Mouse (Mus musculus) megakaryocyte, embryonic 14.5 days (primary cell): Measurements from ENCODE around the gene Calr4.

Experiments
- FLI1 ChIP-seq: IDR thresholded peaks from 2 replicates; pipeline ENCODE4 v1.6.1; 2012; ENCODE audit warnings: low read length, inconsistent platforms, mixed read lengths
- GATA1 ChIP-seq: IDR thresholded peaks from 3 replicates; pipeline ENCODE4 v1.6.1; 2012; ENCODE audit warnings: mixed read lengths, low read length, inconsistent platforms, borderline replicate concordance

DNA sequence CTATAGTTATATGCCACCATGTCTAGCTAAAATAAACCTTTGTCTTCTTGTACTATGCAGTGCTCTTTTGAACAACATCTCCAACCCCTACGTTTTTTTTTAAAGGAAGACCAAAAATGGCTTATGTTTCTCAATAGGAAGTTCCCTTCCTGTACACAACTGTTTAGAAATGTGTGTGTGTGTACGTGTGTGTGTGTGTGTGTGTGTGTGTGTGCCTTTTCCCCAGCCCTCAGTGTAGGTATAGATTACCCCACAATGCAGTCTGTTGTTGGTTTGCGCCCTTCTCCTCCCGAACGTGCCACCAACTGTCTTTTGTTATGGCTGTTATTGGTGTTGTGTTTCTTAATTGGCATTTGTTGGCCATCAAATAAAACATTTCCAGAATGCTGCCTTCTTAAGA is 26.8 kb upstream of the Calr4 start:
- no peak for TF ChIP-seq GATA1
- no peak for TF ChIP-seq FLI1
